Mouse (Mus musculus) large intestine, adult 2 months (tissue): Measurements from ENCODE around the gene Maml3. TPM values are rescaled to one million over a fixed set of nuclear protein-coding genes. Genes with fewer than 3 reads are reported as not detected.

Source experiments
- DNase-seq: peaks from one replicate; pipeline ENCODE4 v3.0.0-alpha.2; 2012; ENCODE audit warnings: low read depth, low spot score
- whole genome bisulfite sequencing: fragments of 180-500 bp; shearing (Covaris S2); methylation state at CpG from one replicate; pipeline ENCODE4 v1.1.7; 2018; 5-methylcytosine and 5-hydroxymethylcytosine counted together
- polyA plus RNA-seq: library from polyadenylated mRNA; depleted of rRNA; stranded (reverse); fragments of >200 nt; gene quantifications from 2 replicates; pipeline ENCODE4 v1.2.3, GENCODE M21; 2012; rRNA removed

Maml3 gene
- polyA plus RNA-seq, result 1.8 and 2.2 TPM in 2 replicates

DNA sequence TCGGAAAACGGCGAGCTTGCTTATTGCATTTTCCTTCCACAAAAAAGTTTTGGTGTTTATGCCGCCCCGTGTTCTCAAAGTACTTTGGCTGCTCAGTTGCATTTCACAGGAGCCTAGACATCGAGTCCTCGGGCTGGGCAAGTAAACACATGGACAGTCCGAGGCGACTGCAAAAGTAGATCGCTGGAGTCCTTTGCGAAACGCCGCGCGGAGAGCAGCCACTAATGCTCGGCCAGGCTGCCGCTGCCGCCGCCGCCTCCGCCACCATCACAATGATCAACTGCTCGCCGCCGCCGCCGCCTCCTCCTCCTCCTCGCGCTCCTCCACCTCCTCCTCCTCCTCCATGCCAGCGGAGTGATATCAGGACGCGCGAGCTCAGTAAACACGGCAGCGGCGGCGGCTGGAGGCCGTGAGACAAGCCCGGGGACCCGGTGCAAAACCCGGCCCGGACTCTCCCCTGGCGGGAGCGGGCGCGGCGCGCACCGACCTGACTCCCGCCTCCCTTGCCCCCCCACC, at the start of gene Maml3:
TSS of gene Maml3 (minus strand) at position 441 of the 516 bp plus-strand sequence.
- DNase-seq, result peak; percentile 70
- WGBS, result 1% methylated on average over 48 of the region's 49 CpGs

DNA sequence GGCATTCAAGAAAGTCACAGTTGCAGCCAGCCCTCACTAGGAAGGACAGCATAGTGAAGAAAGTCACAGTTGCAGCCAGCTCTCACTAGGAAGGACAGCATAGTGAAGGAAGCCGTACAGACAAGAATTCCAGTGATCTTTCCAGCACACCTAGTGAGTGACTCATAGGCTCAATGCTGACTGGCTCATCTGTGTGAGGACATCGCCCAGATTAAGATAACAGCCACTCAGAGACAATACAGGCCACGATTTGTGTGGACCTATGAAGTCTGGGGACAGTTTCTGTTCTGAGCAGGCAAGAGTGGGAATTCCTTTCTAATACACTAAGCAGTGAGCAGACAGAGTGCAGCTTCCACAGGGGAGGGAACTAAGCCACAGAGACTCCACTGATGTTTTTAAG, 46.3 kb upstream of the Maml3 start:
- DNase-seq, result no peak
- WGBS, result 18% methylated on average over 3 of the region's 3 CpGs

DNA sequence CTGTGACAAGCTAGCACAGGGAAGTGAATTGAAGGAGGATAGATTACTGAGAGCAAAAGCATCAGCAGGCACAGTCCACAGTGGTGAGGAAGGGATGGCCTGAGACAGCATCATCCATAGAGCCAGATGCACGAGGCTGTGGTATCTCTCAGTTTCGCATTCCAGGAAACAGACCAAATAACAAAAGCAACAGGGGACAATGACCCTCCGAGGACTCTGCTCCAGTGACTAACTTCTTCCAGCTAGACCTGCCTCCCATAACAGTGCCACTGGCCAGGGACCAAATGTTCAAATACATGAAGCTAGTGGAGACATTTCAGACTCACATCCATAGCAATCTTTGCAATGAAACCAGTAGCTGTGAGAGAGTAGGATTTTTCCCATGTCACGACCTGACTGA, 43.4 kb upstream of the Maml3 start:
- WGBS, result 54% methylated on average over 4 of the region's 4 CpGs

DNA sequence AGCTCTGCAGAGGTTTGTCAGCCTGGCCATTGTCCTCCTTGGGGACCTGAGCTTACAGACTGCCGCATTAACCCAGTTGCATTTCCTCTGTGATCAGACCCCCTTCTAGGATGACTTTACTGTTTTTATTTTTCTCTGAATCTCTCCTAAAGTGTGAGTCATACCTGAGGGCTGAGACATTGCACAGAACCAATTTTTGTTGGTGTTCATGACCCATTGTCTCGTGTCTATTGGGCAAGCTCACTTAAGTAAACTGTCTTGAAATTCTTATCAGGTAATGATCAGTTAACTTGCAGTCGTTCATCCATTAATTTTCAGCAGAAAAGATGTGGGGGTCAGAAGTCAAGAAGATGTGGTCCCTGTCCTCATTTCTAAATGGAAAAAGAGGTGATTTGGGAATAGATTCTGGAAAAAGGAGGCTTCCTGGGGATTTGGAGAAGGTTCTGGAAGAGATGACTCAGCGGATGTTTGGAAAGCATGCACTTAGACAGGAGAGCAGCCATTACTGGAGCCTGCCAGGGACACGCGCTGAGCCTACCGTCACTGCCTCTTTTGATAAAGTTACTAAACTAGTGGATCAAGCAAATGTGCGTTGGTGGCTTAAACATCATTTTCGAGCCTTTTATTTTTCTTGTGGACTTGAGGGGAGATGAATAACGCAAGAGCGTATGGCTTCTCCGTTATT, 40.0 kb upstream of the Maml3 start:
- WGBS, result 80% methylated on average over 12 of the region's 12 CpGs
- no peak for DNase-seq

More for the DNA sequence above, 43.4 kb upstream of the Maml3 start:
- no peak for DNase-seq

DNA sequence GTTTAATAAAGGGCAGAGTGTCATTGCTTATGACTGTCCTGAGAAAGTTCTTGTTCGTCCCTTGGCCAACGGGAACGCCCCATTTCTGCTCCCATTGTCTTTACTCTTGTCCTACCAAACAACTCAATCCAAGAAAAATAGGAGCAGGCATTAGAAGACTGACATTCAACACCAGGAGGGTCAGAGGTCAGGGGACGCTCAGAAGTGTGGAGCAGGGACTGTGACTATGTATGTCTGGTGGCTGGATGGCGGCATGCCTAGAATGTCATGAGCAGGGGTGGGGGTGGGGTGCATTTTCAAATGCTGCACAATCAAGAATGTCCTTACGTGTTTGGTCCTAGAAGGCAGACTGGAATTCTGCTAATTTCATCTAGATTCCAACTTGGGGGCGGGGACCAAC, 38.1 kb upstream of the Maml3 start:
- no peak for DNase-seq
- WGBS, result 96% methylated on average over 7 of the region's 7 CpGs

DNA sequence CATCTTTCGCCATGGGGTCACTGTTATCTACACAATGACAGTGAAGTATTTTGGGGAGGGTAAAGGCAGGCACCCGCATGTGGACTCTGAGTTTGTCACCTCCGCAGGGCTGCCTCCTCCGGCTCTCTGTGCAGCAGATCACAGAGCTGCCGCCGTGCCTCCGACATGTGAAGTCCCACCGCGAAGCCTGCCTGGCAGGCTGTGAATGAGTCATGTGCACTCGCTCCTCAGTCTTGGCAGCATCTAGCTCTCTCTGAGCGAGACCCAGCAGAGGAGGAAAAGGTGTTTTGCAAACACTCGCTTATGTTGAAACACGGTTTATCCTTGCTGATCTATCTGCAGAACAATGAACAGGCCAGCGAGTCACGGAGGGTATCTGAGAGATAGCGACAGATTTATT, 35.3 kb upstream of the Maml3 start:
- DNase-seq, result no peak
- 39% methylated on average over 16 of the region's 16 CpGs for WGBS

DNA sequence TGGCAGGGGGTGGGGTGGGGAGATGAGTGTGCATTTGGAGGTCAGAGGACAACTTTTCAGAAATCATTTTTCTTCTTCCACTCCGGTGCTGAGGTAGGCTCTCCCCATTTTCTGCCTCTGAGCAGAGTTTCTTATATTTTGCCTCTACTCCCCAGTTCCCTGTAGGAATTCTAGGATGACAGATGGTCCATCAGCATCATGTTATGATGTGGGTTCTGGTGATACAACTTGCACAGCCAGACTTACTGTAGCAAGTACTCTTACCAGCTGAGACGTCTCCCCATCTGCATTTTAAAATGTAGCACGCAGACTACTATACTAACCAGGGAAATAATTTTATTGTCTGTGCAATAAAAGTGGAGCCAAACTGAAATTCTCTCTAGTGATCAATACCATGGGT, 20.5 kb upstream of the Maml3 start:
- WGBS, result 71% methylated on average over 3 of the region's 3 CpGs
- no peak for DNase-seq

DNA sequence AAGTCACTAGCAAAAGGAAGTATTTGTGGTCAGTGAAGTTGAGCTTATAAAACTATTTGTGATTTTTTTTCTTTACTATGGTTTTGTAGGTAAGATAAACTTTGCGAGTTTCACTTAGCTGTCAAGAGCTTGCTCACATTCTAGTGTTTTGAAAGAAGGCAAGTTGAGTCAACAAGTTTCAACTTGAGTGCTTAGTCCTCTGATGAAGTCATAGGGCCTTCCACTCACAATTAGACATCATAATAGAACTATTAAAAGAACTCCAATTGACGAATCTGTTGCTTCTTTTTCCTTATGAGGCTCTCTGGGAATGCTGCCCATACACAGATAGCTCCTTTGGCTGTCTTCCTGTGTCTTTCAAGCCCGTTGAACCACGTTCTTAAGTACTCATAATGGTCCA, 16.0 kb upstream of the Maml3 start:
- DNase-seq, result no peak
- 48% methylated on average over 4 of the region's 4 CpGs for WGBS

DNA sequence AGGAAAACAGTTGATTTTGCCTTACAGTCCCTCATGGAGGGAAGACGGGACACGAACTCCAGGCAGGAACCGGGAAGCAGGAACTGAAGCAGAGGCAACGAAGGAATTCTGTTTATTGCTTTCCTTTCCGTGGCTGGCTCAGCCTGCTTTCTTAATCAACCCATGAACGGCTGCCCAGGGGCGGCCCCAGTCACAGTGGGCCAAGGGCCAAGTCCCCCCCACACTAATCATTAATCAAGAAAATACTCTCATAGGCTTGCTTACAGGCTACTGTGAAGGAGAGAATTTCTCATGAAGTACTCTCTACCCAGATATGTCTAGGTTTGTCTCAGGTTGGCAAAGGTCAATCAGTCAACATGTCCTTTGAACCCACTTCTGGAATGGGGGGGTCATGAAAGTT, 14.3 kb upstream of the Maml3 start:
- no peak for DNase-seq

DNA sequence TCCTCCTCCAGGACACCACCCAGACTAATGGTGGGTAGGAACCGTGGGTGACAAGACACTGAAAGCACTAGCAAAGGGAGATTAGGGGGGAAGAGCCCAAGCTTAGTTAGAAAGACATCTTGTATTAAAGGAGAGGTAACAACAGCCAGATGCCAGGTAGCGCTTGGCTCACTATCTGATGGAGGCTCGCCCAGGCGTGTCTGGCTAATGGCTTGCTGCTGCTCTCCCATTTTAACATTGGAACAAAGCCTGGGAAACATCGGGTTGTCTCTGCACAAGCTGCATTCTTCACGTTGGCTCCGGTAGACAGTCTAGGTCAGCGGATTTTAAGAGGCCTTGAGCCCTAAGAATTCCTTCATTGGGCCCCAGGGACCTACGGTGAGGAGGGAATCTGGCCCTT, 10.5 kb upstream of the Maml3 start:
- no peak for DNase-seq
- WGBS, result 72% methylated on average over 9 of the region's 9 CpGs

More for the DNA sequence above, 14.3 kb upstream of the Maml3 start:
- 68% methylated on average over 7 of the region's 7 CpGs for WGBS

DNA sequence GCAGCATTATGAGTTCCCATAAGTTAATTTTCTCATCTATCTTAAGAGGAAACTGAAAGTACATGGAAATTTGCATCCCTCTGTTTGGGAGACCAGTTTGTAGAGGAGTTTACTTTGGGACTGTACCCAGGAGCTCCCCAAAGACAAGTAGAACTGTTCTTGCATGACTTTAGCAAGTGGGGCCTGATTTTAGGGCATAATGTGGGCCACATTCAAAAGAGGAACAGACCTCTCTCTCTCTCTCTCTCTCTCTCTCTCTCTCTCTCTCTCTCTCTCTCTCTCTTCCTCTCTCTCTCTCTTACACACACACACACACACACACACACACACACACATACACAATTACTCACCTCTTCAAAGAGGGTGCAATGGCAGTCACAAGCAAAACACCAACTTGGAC, 3.2 kb upstream of the Maml3 start:
- DNase-seq, result no peak

DNA sequence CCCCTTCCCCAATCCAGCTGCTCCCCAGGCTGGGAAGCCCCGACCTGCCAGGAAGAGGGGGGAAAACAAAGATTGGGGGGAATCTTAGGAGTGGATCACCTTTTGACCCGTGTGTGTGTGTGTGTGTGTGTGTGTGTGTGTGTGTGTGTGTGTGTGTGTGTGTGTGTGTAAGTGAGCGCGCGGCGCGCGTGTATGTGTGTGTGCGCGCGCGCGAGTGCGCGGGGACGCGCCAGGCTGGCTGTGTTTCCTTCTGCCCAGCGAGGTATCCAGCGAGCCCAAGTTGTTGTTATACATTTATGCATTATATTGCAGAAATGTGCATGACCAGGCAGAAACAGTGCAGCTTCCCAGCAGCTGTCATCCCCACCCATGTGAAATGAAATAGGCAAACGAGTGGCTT, 280 bp upstream of the Maml3 start:
- WGBS, result under 1% methylated on average over 20 of the region's 20 CpGs
- DNase-seq, result no peak

DNA sequence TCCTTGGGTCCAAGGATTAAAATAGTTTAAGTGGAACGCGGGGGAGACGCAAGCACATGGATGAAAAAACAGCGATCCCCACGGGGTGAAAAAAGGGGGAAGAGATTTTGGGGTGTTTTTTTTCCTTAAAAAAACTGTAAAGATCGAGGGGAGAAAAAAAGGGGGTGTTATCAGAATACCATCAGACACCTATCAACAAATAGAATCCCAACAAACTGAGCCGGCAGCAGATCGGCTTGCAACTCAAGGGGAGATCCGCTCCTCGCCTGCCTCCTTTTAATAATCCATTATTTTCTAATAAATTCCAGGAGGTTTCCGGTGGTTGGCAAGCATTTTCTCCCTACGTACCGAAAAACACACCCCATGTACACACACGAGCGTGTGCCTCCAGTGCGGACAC, 668 bp downstream of the Maml3 start:
- WGBS, result under 1% methylated on average over 16 of the region's 16 CpGs
- DNase-seq, result no peak

DNA sequence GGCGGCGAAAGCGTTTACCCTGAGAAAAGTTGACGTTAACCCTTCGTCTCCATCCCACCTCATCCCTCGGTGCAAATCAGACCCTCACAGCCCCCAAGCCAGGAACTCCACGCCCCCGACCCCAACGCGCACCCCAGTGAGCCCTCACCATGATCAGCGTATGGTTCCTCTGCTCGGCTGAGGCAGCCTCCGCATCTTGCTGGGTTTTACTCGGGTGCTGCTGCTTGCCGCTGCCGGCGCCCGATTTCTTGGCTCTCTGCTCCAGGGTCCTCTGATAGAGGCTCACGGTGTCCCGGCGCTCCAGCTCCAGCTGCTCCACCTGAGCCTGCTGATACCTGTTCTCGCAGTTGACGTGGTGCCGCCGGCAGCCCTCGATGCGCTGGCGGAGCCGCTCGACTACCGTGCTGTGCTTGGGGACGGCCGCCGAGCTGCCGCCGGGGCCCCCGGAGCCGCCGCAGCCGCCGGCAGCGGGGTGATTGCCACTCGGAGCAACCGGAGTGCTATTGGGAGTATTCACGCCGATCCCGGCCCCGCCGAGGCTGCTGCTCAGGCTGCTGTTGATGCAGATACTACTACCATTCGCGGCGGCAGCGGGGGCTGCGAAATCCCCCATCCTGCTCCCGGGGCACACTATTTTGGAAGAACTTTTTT, 1.2 kb downstream of the Maml3 start:
- WGBS, result under 1% methylated on average over 55 of the region's 55 CpGs
- DNase-seq, result no peak

DNA sequence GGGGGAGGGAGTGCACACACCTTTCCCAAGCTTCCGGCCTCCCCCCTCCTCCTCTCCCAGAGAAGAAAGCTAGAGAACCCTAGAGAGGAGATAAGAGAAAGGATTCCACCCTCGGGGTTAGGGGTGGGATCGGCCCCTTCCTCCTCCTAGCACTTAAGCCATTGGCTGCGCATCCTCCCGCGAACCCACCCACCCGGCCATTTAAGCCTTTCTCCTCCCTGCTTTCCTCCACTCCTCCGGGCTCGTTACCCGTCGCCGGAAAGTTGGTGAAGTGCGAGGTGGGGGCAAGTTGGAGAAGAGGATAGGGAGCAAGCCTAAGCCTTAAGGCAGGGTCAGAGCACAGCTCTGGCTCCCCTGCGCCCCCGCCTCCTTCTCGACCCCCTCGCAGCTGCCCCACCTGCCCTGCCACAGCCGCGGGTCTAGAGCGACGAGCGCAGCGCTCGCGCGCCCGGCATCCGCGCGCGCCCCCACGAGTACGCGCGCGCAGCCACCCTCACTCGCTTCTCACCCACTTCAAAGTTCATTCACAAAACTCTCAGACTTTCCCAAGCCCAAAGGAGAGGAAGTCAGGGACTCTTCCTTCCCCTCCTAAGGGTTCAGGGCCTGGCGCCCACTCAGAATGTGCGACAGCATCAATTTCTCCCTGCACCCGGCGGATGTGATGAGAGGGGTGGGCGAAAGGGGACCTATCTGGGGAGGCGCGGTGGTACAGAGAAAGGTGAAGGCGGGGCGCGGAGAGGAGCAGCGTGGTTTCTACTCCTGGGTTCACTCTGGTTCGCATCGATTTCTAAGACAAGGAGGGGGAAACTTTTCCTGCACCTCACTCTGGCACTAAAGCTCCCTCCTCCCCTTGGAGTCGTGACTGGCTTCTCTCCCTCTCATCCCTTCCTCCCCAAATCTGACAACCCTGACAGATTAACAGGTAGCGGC, 2.0 kb downstream of the Maml3 start:
- WGBS, result 1% methylated on average over 51 of the region's 52 CpGs
- DNase-seq, result no peak

DNA sequence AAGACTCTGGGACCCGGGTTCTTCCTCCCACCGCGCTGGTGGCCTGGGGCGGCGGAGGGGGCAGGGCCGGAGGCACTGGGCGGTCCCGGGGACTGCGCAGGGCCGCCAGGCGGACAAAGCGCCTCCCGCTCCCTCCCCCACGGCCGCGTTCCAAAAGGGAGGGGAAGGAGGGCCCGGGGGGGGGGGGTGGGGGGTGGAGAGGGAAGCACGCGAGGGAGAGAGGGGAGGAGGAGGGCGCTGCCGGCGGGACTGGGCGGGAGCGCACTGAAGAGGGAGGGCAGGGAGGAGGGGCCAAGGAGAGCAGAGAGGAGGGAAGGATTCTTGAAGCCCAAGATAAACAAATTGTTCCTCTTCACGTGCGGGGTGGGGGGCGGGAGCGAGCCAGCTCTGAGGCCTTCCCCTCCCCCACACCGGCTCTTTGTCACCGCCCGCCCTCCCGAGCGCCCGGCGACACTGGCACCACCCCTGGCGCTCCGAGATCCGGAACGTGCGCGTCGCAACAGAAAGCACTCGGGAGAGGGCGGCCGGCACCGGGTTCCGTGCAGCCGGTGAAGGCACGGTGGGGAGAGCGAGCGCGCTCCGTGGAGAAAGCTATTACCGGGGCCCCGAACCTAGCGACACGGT, 2.8 kb downstream of the Maml3 start:
- under 1% methylated on average over 47 of the region's 57 CpGs for WGBS
- DNase-seq, result peak; percentile 82

DNA sequence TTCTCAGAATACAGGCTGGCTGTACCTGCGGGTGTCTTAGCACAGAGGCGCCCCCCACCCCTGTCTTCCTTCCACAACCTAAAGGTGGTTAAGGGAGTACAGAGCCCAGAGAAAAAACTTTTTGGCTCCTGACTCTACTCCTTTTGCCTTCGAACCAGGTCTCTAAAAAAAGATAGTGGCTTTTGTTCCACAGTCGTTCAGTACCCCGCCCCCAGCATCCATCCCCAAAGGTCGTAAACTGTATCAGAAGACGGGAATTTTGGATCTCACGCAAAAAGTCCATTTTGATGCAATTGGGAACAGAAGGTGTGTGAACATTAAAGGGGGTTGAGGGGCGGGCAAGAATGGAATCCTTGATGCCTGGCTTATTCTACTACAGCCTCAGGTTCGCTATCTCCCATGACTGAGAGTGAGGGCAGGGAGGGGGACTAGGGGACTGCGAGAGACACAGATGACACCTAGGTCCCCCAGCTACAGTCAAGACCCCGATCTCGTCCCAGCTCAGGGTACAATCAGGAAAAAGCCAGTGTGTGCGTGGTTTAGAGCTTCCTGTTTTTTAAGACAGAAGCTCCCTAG, 3.4 kb downstream of the Maml3 start:
- DNase-seq, result no peak
- WGBS, result 4% methylated on average over 14 of the region's 14 CpGs

DNA sequence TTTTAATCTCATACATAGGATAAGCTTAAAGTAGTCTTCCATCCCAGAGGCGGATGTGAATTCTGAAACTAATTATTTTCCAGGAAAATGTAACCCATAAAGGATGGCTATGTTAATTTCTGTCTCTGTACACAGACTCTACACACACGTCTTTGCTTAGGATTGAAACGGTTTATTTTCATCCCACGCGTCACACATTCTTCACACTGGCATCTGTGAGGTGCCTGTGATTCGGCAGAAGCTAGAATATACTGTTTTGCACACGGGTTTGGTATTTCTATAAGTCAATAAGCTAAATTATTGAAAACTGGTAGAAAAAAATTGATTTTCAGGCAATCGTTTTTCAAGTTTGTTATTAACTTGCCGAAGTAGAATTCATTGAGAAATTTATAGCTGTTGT, 4.0 kb downstream of the Maml3 start:
- DNase-seq, result no peak
- 53% methylated on average over 9 of the region's 9 CpGs for WGBS

DNA sequence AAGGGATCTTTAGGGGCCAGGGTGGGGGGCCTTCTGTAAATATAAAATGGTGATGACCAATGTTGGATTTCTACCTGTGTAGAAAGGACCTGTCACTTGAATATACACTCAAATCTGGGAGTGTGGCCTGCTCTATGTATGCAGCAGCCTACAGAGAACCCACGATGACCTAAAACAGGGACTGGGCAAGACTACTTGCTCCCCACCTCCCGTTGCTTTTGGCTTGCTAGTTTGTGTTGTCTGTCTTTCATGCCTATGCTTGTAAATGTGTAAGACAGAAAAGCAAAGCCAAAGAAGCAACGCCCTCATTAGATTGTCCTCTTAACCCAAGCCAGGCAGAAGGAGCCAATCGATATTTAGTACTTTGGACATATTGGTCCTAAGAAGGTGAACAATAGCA, 4.6 kb downstream of the Maml3 start:
- WGBS, result 42% methylated on average over 4 of the region's 4 CpGs
- no peak for DNase-seq

DNA sequence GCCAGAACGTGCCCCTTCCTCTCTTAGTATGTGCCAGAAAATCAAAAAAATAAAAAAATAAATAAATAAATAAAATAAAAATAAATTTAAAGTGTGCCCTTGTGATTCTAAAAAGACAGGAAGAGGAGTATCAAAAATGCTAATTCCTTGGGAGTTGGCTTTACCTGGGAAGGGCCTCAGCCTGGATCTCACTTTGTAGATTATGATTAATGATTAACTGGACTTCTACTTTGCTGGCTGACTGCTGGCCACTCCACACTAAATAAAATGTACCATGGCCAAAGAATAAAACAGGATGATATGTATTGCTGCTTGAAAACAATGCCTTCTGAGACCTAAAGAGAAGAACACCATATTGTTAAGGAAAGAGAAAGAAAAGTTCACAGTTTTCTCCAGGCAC, 5.6 kb downstream of the Maml3 start:
- no peak for DNase-seq
- 33% methylated on average over 1 of the region's 1 CpGs for WGBS
